ENCODE assay signal across 24 mouse cellular contexts in the genomic region with DNA sequence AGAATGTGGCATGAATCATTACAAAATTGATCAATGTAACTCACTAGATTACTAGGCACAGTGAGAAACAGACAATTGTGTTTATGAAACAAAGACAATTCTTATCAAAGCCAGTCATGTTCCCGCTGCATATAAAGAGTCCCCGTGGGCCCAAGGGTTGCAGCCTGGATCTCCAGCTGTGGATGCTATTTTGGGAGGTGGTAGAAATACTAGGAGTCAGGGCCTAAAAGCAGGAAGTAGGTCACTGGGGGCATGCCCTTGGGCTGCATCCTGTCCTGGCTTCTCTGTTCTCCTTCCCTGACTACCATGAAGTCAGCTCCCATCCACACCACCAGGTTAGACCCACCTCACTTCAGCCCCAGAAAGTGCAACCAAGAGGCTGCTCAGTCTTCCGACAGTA. TPM values are rescaled to one million over a fixed set of nuclear protein-coding genes. Genes with fewer than 3 reads are reported as not detected.
DNase-seq lines count a peak whose midpoint lies in the region; ATAC-seq and TF ChIP-seq lines count a peak whose summit lies in the region.
"Had no signal": no experiment of that assay in that cellular context is flagged by ENCODE, and none has a peak within 500 bp of the region (broad histone marks: within the 10 kb centered on the region; RNA-seq: fewer than 3 reads in every experiment).

No protein-coding gene starts in this region.

- ATAC-seq in forebrain, postnatal 0 days, result no peak
- ATAC-seq in forebrain, embryonic 14.5 days, result no peak
- no peak for ATAC-seq in hindbrain, embryonic 14.5 days (ENCODE audit: low FRiP score)
- no peak for ATAC-seq in hindbrain, embryonic 11.5 days (ENCODE audit: low FRiP score)
- no peak for ATAC-seq in megakaryocyte, adult 5-6 weeks (ENCODE audit: poor library complexity, severe bottlenecking)
- peak; percentile 67 for ATAC-seq in heart, postnatal 0 days (ENCODE audit: insufficient read depth, low read depth)
- ATAC-seq: liver, embryonic 12.5 days had no signal

- no peak for TF ChIP-seq CTCF in forebrain, postnatal 0 days (IDR thresholded peaks at IDR 0.05; ENCODE audit: low read depth)
- no peak for TF ChIP-seq CTCF in heart, postnatal 0 days (IDR thresholded peaks at IDR 0.05; ENCODE audit: low read depth)

- TF ChIP-seq EP300 in heart, postnatal 0 days (IDR thresholded peaks at IDR 0.05; ENCODE audit: low read depth), result no peak

- peak overlapping the region; percentile 21; the same call in 1 of the 2 replicates for H3K27ac ChIP-seq in forebrain, postnatal 0 days (ENCODE audit: low read depth, low read length)
- H3K27ac ChIP-seq in forebrain, embryonic 14.5 days (ENCODE audit: low read depth, low read length), result no peak overlapping the region
- peak overlapping the region; percentile 20; the same call in 1 of the 2 replicates for H3K27ac ChIP-seq in hindbrain, embryonic 14.5 days
- no peak overlapping the region for H3K27ac ChIP-seq in hindbrain, embryonic 11.5 days (ENCODE audit: low read depth, low read length)
- peak overlapping the region; percentile 4; the same call in 1 of the 2 replicates for H3K27ac ChIP-seq in heart, postnatal 0 days (ENCODE audit: low read depth)
- H3K27ac ChIP-seq: left cerebral cortex, adult 2 months; limb, embryonic 10.5 days had no signal

- WGBS in forebrain, postnatal 0 days, result 71% methylated on average over 3 of the region's 3 CpGs
- 71% methylated on average over 3 of the region's 3 CpGs for WGBS in forebrain, embryonic 14.5 days
- WGBS in hindbrain, embryonic 14.5 days, result 63% methylated on average over 3 of the region's 3 CpGs
- 72% methylated on average over 3 of the region's 3 CpGs for WGBS in hindbrain, embryonic 11.5 days
- 36% methylated on average over 3 of the region's 3 CpGs for WGBS in heart, postnatal 0 days

- H3K36me3 ChIP-seq in forebrain, postnatal 0 days (ENCODE audit: insufficient read depth), result no peaks in the 10 kb centered on the region
- H3K36me3 ChIP-seq in forebrain, embryonic 14.5 days (ENCODE audit: control insufficient read depth, insufficient read depth, low read length), result no peaks in the 10 kb centered on the region
- H3K36me3 ChIP-seq in hindbrain, embryonic 14.5 days (replicated peaks; ENCODE audit: control insufficient read depth, insufficient read depth), result no peaks in the 10 kb centered on the region
- no peaks in the 10 kb centered on the region for H3K36me3 ChIP-seq in hindbrain, embryonic 11.5 days (ENCODE audit: control insufficient read depth, insufficient read depth, low read length)
- no peaks in the 10 kb centered on the region for H3K36me3 ChIP-seq in megakaryocyte, embryonic 14.5 days (replicated peaks; ENCODE audit: low read length)
- no peaks in the 10 kb centered on the region for H3K36me3 ChIP-seq in heart, postnatal 0 days (replicated peaks; ENCODE audit: control insufficient read depth, insufficient read depth, low read length)
- H3K36me3 ChIP-seq: embryonic facial prominence, embryonic 10.5 days; limb, embryonic 10.5 days; liver, embryonic 12.5 days had no signal

- H3K27me3 ChIP-seq in forebrain, postnatal 0 days (ENCODE audit: insufficient read depth, low read length), result no peaks in the 10 kb centered on the region
- H3K27me3 ChIP-seq in forebrain, embryonic 14.5 days (replicated peaks; ENCODE audit: control insufficient read depth, insufficient read depth, low read length), result no peaks in the 10 kb centered on the region
- H3K27me3 ChIP-seq in hindbrain, embryonic 14.5 days (ENCODE audit: control insufficient read depth, insufficient read depth, low read length), result no peaks in the 10 kb centered on the region
- H3K27me3 ChIP-seq in hindbrain, embryonic 11.5 days (ENCODE audit: control insufficient read depth, insufficient read depth, low read length), result no peaks in the 10 kb centered on the region
- peaks cover 6% of the 10 kb centered on the region for H3K27me3 ChIP-seq in megakaryocyte, embryonic 14.5 days (replicated peaks)
- H3K27me3 ChIP-seq in heart, postnatal 0 days (ENCODE audit: control insufficient read depth, insufficient read depth, low read length), result no peaks in the 10 kb centered on the region
- H3K27me3 ChIP-seq: liver, embryonic 12.5 days had no signal

- DNase-seq in forebrain, postnatal 0 days, result no peak
- no peak for DNase-seq in forebrain, embryonic 14.5 days (ENCODE audit: low spot score)
- no peak for DNase-seq in hindbrain, embryonic 14.5 days (ENCODE audit: low spot score)
- no peak for DNase-seq in hindbrain, embryonic 11.5 days (ENCODE audit: low spot score)
- peak; percentile 61 for DNase-seq in heart, postnatal 0 days (ENCODE audit: low spot score)
- no peak for DNase-seq in frontal cortex, postnatal 36 days (ENCODE audit: low spot score in 2 of 2)
- DNase-seq: adrenal gland, adult 8-10 months; cerebellum, adult 9-10 months; kidney, adult 8-10 months; kidney, postnatal 14 days; layer of hippocampus, adult 9-11 months; lung, adult 2 months; lung, postnatal 4 days; right cerebral cortex, postnatal 25 days; thymus, adult 2 months had no signal

- 0 out of 2 replicates have a peak, but pooled peaks cover 4% of the 10 kb centered on the region for H3K4me1 ChIP-seq in forebrain, postnatal 0 days (ENCODE audit: insufficient read depth)
- peaks cover 5% of the 10 kb centered on the region; the same call in 1 of the 2 replicates for H3K4me1 ChIP-seq in forebrain, embryonic 14.5 days (ENCODE audit: control insufficient read depth, insufficient read depth, low read length)
- peaks cover 10% of the 10 kb centered on the region for H3K4me1 ChIP-seq in hindbrain, embryonic 14.5 days (replicated peaks; ENCODE audit: control insufficient read depth, insufficient read depth, low read length)
- no peaks in the 10 kb centered on the region for H3K4me1 ChIP-seq in hindbrain, embryonic 11.5 days (replicated peaks; ENCODE audit: control insufficient read depth, insufficient read depth, low read length)
- peaks cover 85% of the 10 kb centered on the region for H3K4me1 ChIP-seq in megakaryocyte, embryonic 14.5 days
- H3K4me1 ChIP-seq in heart, postnatal 0 days (ENCODE audit: control insufficient read depth, insufficient read depth), result peaks cover 18% of the 10 kb centered on the region

- H3K9me3 ChIP-seq in forebrain, postnatal 0 days (ENCODE audit: low read length), result no peaks in the 10 kb centered on the region
- H3K9me3 ChIP-seq in forebrain, embryonic 14.5 days (replicated peaks; ENCODE audit: control insufficient read depth, low read length), result no peaks in the 10 kb centered on the region
- H3K9me3 ChIP-seq in hindbrain, embryonic 14.5 days (ENCODE audit: control insufficient read depth, low read length), result no peaks in the 10 kb centered on the region
- no peaks in the 10 kb centered on the region for H3K9me3 ChIP-seq in hindbrain, embryonic 11.5 days (ENCODE audit: control insufficient read depth, low read length)
- no peaks in the 10 kb centered on the region for H3K9me3 ChIP-seq in megakaryocyte, embryonic 14.5 days
- H3K9me3 ChIP-seq in heart, postnatal 0 days (replicated peaks; ENCODE audit: control insufficient read depth, low read length), result no peaks in the 10 kb centered on the region
- H3K9me3 ChIP-seq: embryonic facial prominence, embryonic 10.5 days; limb, embryonic 10.5 days; liver, embryonic 12.5 days had no signal

- H3K4me3 ChIP-seq in forebrain, postnatal 0 days (ENCODE audit: low read depth, low read length), result no peak overlapping the region
- no peak overlapping the region for H3K4me3 ChIP-seq in forebrain, embryonic 14.5 days (ENCODE audit: low read depth, low read length)
- H3K4me3 ChIP-seq in hindbrain, embryonic 14.5 days (replicated peaks; ENCODE audit: low read length), result no peak overlapping the region
- no peak overlapping the region for H3K4me3 ChIP-seq in hindbrain, embryonic 11.5 days (ENCODE audit: low read depth, low read length)
- peak overlapping the region; percentile 79 for H3K4me3 ChIP-seq in megakaryocyte, embryonic 14.5 days (replicated peaks)
- H3K4me3 ChIP-seq in heart, postnatal 0 days (ENCODE audit: low read depth, low read length), result no peak overlapping the region
- H3K4me3 ChIP-seq: embryonic facial prominence, embryonic 10.5 days; left cerebral cortex, adult 2 months; limb, embryonic 10.5 days; liver, embryonic 12.5 days had no signal

- H3K9ac ChIP-seq in forebrain, postnatal 0 days, result no peak overlapping the region
- no peak overlapping the region for H3K9ac ChIP-seq in forebrain, embryonic 14.5 days (ENCODE audit: low read length)
- H3K9ac ChIP-seq in hindbrain, embryonic 14.5 days, result no peak overlapping the region
- no peak overlapping the region for H3K9ac ChIP-seq in hindbrain, embryonic 11.5 days (ENCODE audit: low read depth, low read length)
- no peak overlapping the region for H3K9ac ChIP-seq in heart, postnatal 0 days (replicated peaks; ENCODE audit: low read depth, low read length)
- H3K9ac ChIP-seq: liver, embryonic 12.5 days had no signal

- no peak overlapping the region for H3K4me2 ChIP-seq in forebrain, postnatal 0 days (ENCODE audit: low read depth)
- no peak overlapping the region for H3K4me2 ChIP-seq in forebrain, embryonic 14.5 days (ENCODE audit: low read length)
- no peak overlapping the region for H3K4me2 ChIP-seq in hindbrain, embryonic 14.5 days (replicated peaks)
- H3K4me2 ChIP-seq in hindbrain, embryonic 11.5 days (replicated peaks; ENCODE audit: low read depth, low read length), result no peak overlapping the region
- H3K4me2 ChIP-seq in heart, postnatal 0 days (ENCODE audit: low read depth, low read length), result no peak overlapping the region
- H3K4me2 ChIP-seq: liver, embryonic 12.5 days; midbrain, embryonic 11.5 days had no signal

RNA-seq across cellular contexts. Expression of gene Aldh1l1, which starts 10.0 kb away (rescaled TPM):
- 70.2 and 71.3 TPM in 2 replicates for total RNA-seq in forebrain, postnatal 0 days (2014; rRNA removed)
- 54.2 and 67.8 TPM in 2 replicates for polyA plus RNA-seq in forebrain, postnatal 0 days (2015; fragmentation: Nextera tagmentation; extraction: Ambion mirVana)
- 15.8 and 24.1 TPM in 2 replicates for polyA plus RNA-seq in forebrain, embryonic 14.5 days (2014; fragmentation: Nextera tagmentation; extraction: Ambion mirVana)
- polyA plus RNA-seq in hindbrain, embryonic 14.5 days (2014; fragmentation: Nextera tagmentation; extraction: Ambion mirVana), result 47.0 and 53.8 TPM in 2 replicates
- 2.2 TPM in 2 replicates for polyA plus RNA-seq in hindbrain, embryonic 11.5 days (2014; fragmentation: Nextera tagmentation; extraction: Ambion mirVana)
- 7.3 and 7.4 TPM in 2 replicates for polyA plus RNA-seq in megakaryocyte, embryonic 14.5 days (2012; ENCODE audit: insufficient read depth, low replicate concordance)
- 0.31 and 0.68 TPM in 2 replicates for total RNA-seq in megakaryocyte, adult 5-6 weeks (2015)
- total RNA-seq in megakaryocyte, adult 5-6 weeks (2017), result 0.45 and 0.55 TPM in 2 replicates
- total RNA-seq in heart, postnatal 0 days (2014; rRNA removed; ENCODE audit: low replicate concordance), result 5.9 and 7.7 TPM in 2 replicates
- 2.3 and 2.8 TPM in 2 replicates for polyA plus RNA-seq in heart, postnatal 0 days (2015; fragmentation: Nextera tagmentation; extraction: Ambion mirVana)
- total RNA-seq: neutrophil, adult 5-6 weeks had no signal

RNA-seq across cellular contexts. Expression of gene Klf15, which starts 33.8 kb away (rescaled TPM):
- 16.6 and 24.6 TPM in 2 replicates for total RNA-seq in forebrain, postnatal 0 days (2014; rRNA removed)
- 16.2 and 17.5 TPM in 2 replicates for polyA plus RNA-seq in forebrain, postnatal 0 days (2015; fragmentation: Nextera tagmentation; extraction: Ambion mirVana)
- polyA plus RNA-seq in forebrain, embryonic 14.5 days (2014; fragmentation: Nextera tagmentation; extraction: Ambion mirVana), result 10.3 and 12.0 TPM in 2 replicates
- polyA plus RNA-seq in hindbrain, embryonic 14.5 days (2014; fragmentation: Nextera tagmentation; extraction: Ambion mirVana), result 15.7 and 16.2 TPM in 2 replicates
- 1.9 and 3.6 TPM in 2 replicates for polyA plus RNA-seq in hindbrain, embryonic 11.5 days (2014; fragmentation: Nextera tagmentation; extraction: Ambion mirVana)
- 0.12 and 3.0 TPM in 2 replicates for polyA plus RNA-seq in megakaryocyte, embryonic 14.5 days (2012; ENCODE audit: insufficient read depth, low replicate concordance)
- not detected in 2 replicates for total RNA-seq in megakaryocyte, adult 5-6 weeks (2015)
- total RNA-seq in megakaryocyte, adult 5-6 weeks (2017), result not detected in 2 replicates
- total RNA-seq in heart, postnatal 0 days (2014; rRNA removed; ENCODE audit: low replicate concordance), result 56.9 and 74.5 TPM in 2 replicates
- 15.6 and 23.4 TPM in 2 replicates for polyA plus RNA-seq in heart, postnatal 0 days (2015; fragmentation: Nextera tagmentation; extraction: Ambion mirVana)
- total RNA-seq: common myeloid progenitor, adult 5-6 weeks; neutrophil, adult 5-6 weeks had no signal

Comparison
In these comparisons a context has a peak if more than half of its experiments do, and no peak if none do; other contexts are left out.
1. H3K27ac ChIP-seq: peak in forebrain, postnatal 0 days (single experiment), hindbrain, embryonic 14.5 days (single experiment) and heart, postnatal 0 days (single experiment); none in forebrain, embryonic 14.5 days (single experiment) and hindbrain, embryonic 11.5 days (single experiment).